Mouse (Mus musculus) E14TG2a.4 (cell line): ENCODE results near the gene Fam151b.

Source experiments
- CTCF ChIP-seq: conservative IDR thresholded peaks from 2 replicates; pipeline ENCODE4 v1.5.1; 2014; ENCODE audit warnings: low read length
- NANOG ChIP-seq: IDR thresholded peaks from 2 replicates; pipeline ENCODE4 v1.6.1; 2014; ENCODE audit warnings: borderline replicate concordance, low read length, mixed read lengths
- POU5F1 ChIP-seq: IDR thresholded peaks from 2 replicates; pipeline ENCODE4 v1.6.1; 2014; ENCODE audit warnings: low read length, borderline replicate concordance

DNA sequence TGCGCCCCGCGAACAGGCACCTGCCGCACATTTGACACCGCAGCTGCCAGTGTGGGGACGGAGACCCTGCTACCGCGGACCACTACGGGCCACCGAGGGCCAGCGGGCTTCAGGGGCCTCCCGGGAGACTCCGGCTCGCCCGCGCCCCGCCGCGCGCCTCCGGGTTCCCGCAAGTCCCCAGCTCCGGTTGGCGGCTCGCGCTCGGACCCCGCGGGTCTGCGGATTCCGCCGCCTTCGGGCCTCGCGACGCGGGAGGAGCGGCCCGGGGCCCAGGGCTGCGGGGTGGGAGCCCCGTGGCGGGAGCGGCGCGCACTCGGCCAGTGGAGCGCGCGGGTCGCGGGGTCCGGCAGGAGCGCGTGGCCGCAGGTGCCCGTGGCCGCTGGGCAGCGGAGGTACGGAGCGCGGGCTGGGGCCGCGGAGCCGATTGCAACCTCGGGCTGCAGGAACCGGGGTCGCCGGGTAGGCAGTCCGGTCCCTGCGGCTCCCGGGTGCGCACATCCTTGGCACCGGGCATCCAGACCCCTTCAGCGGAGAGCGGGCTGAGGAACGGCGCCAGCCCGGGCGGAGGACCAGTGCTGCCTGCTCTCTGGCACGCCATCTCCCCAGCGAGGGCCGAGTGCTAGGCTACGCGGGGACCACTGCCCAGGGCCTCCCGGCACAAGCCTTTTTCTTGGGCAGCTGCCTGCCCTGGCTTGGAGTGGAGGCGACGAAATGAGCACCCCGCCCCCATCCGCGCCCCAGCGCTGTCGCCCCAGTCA, 57.3 kb downstream of the Fam151b start:
- TF ChIP-seq CTCF (no peak), NANOG (no peak), POU5F1 (no peak)
